Mouse (Mus musculus) kidney, adult 2 months (tissue): ENCODE data around the gene BC051019.
A peak's percentile ranks its signal among the peaks of the same experiment; 100 is the strongest.

Experiments
- CTCF ChIP-seq: fragments of 200-500 bp; conservative IDR thresholded peaks from 2 replicates; pipeline ENCODE4 v1.5.1; 2011; ENCODE audit warnings: low read depth, mild to moderate bottlenecking, control low read depth, low read length, moderate library complexity, mixed read lengths; ENCODE audit not compliant: insufficient read depth, insufficient read length
- POLR2A ChIP-seq: fragments of 200-500 bp; IDR thresholded peaks from one replicate; pipeline ENCODE4 v1.6.1; 2011; ENCODE audit warnings: low read depth, low read length, control low read depth

DNA sequence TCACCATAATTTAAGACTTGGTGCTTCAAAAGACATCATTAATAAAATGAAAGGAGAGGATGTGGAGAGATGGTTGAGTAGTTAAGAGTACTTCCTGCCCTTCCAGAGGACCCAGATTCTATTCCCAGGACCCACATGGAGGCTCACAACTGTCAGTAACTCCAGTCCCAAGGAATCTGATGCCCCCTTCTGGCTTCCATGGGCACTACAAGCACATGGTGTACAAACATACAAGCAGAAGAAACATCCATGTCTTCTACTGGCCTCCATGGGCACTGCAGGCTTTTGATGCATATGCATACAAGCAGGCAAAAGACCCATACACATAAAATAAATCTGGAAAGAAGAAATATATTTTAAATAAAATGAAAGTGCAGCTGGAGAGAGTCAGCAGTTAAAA is 23.4 kb downstream of the BC051019 start:
- 0 out of 2 replicates have a peak, but pooled peaks have one; percentile 6 for TF ChIP-seq CTCF
- TF ChIP-seq POLR2A = no peak
